Mouse (Mus musculus): ENCODE results near the gene Rpl13a. TPM values are rescaled to one million over a fixed set of nuclear protein-coding genes. Genes with fewer than 3 reads are reported as not detected.
A peak's percentile ranks its signal among the peaks of the same experiment; 100 is the strongest.
"Not testable (repeated sequence)": the region's sequence is repeated elsewhere in the genome, so short reads cannot be mapped to it uniquely, and the experiment has no call there.

Gene Rpl13a
- polyA plus RNA-seq, 1 experiment: 3,729 TPM

DNA sequence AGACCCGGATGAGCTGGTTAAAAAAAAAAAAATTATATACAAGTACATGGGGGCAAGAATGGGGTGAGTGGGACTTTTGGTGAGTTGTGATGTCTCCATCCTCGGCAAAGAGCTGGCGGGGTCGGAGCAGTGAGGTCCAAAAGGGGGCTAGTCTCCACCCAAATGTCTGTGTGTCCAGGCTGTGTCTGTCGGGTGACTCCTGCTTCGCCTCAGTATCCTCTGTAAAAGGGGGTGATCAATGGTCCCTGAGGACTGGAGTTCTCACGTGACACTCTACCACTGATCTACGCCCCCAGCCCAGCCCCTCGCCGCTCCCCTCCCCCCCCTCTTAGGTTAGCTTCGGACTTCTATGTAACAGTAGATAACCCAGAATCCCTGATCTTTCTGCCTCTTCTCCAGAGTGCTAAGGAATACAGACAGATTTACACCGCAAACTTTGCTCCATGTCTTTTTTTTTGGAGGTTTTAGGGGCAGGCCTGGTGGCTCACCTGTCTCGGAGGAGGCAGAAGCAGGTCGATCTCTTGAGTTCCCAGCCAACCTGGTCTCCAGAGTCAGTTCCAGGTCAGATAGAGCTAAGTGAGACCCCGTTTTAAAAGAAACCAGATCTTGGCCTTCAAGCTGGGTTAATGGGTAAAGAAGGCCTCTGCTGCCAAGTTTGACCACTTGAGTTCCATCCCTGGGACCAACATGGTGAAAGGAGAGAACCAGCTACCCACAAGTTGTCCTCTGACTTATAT is 1.4 kb upstream of the Rpl13a start:
- Histone ChIP-seq H3K9ac (ENCODE audit: low read depth, poor library complexity, severe bottlenecking) (peak overlapping the region; percentile 70), H3K4me1 (ENCODE audit: control insufficient read depth, insufficient read depth, low read length) (no peaks in the 10 kb centered on the region), H3K4me3 (ENCODE audit: low read depth, low read length) (peak overlapping the region; percentile 60), H3K27me3 (ENCODE audit: control insufficient read depth, insufficient read depth, low read length, poor library complexity, severe bottlenecking) (no peaks in the 10 kb centered on the region), H3K36me3 (ENCODE audit: control insufficient read depth, insufficient read depth, low read length, poor library complexity, severe bottlenecking) (peaks cover 32% of the 10 kb centered on the region), H3K27ac (ENCODE audit: insufficient read depth, low read length) (peak overlapping the region; percentile 48), H3K9me3 (replicated peaks; ENCODE audit: control insufficient read depth, insufficient read depth, low read length, poor library complexity, severe bottlenecking) (no peaks in the 10 kb centered on the region)
- no peak for TF ChIP-seq EP300 (IDR thresholded peaks at IDR 0.05; ENCODE audit: insufficient read depth, low read depth, low read length)
- TF ChIP-seq POLR2A (IDR thresholded peaks at IDR 0.05; ENCODE audit: insufficient read depth, low read length): peak; percentile 66
- TF ChIP-seq CTCF (IDR thresholded peaks at IDR 0.05; ENCODE audit: low read depth, low read length): no peak

GRCm38 (mm10) chr7:45129318-45129717 is 757 bp upstream of the Rpl13a start:
- Histone ChIP-seq H3K4me1 (ENCODE audit: control insufficient read depth, insufficient read depth, low read length) (no peaks in the 10 kb centered on the region), H3K27me3 (ENCODE audit: control insufficient read depth, insufficient read depth, low read length, poor library complexity, severe bottlenecking) (no peaks in the 10 kb centered on the region), H3K4me3 (ENCODE audit: low read depth, low read length) (peak overlapping the region; percentile 60), H3K9ac (ENCODE audit: low read depth, poor library complexity, severe bottlenecking) (peak overlapping the region; percentile 70), H3K27ac (ENCODE audit: insufficient read depth, low read length) (peak overlapping the region; percentile 48), H3K9me3 (replicated peaks; ENCODE audit: control insufficient read depth, insufficient read depth, low read length, poor library complexity, severe bottlenecking) (no peaks in the 10 kb centered on the region), H3K36me3 (ENCODE audit: control insufficient read depth, insufficient read depth, low read length, poor library complexity, severe bottlenecking) (peaks cover 32% of the 10 kb centered on the region)
- TF ChIP-seq EP300 (IDR thresholded peaks at IDR 0.05; ENCODE audit: insufficient read depth, low read depth, low read length) (no peak), POLR2A (IDR thresholded peaks at IDR 0.05; ENCODE audit: insufficient read depth, low read length) (no peak), CTCF (IDR thresholded peaks at IDR 0.05; ENCODE audit: low read depth, low read length) (no peak)

GRCm38 (mm10) chr7:45127700-45128224 is 799 bp downstream of the Rpl13a start:
- peak overlapping the region; percentile 96 for H3K4me3 ChIP-seq (ENCODE audit: low read depth, low read length)
- H3K9me3 ChIP-seq (replicated peaks; ENCODE audit: control insufficient read depth, insufficient read depth, low read length, poor library complexity, severe bottlenecking): no peaks in the 10 kb centered on the region
- no peaks in the 10 kb centered on the region for H3K4me1 ChIP-seq (ENCODE audit: control insufficient read depth, insufficient read depth, low read length)
- no peak for TF ChIP-seq CTCF (IDR thresholded peaks at IDR 0.05; ENCODE audit: low read depth, low read length)
- peak overlapping the region; percentile 99 for H3K9ac ChIP-seq (ENCODE audit: low read depth, poor library complexity, severe bottlenecking)
- H3K36me3 ChIP-seq (ENCODE audit: control insufficient read depth, insufficient read depth, low read length, poor library complexity, severe bottlenecking): peaks cover 40% of the 10 kb centered on the region
- peak overlapping the region; percentile 96 for H3K27ac ChIP-seq (ENCODE audit: insufficient read depth, low read length)
- no peaks in the 10 kb centered on the region for H3K27me3 ChIP-seq (ENCODE audit: control insufficient read depth, insufficient read depth, low read length, poor library complexity, severe bottlenecking)

DNA sequence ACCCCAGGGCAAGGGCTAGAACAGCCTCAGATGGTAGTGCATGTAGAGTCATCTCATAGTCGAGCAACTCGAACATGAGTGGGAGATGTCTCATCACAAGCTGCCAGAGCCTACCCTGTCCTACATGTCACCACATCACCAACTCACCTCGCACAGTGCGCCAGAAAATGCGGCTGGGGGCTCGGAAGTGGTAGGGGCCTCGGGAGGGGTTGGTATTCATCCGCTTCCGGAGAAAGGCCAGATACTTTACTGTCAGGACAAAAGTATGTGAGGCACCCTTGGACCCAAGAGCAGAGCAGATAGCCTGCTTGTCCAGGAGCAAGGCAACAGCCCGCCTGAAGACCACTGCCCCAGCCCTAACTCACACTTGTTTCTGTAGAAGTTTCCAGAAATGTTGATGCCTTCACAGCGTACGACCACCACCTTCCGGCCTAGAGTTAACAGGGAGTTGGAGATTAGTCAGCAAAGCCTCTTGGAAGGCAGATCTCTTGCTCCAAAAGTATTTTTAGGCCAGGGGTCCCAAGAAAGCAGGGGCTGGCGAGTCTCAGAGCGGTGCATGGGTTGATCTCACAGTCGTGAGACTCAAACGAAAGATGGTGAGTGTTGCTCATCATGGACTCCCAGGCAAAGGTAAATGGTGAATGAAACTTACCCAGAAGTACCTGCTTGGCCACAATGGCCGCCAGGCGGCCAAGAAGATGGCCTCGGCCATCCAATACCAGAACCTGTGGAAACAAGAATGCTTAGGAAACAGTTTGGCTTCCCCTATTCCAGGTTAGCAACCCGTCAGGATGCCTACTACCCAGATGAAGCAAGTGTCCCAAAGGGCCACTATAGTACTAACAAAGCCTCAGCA is 1.5 kb downstream of the Rpl13a start:
- Histone ChIP-seq H3K9me3 (replicated peaks; ENCODE audit: control insufficient read depth, insufficient read depth, low read length, poor library complexity, severe bottlenecking) (no peaks in the 10 kb centered on the region), H3K9ac (ENCODE audit: low read depth, poor library complexity, severe bottlenecking) (peak overlapping the region; percentile 99), H3K36me3 (ENCODE audit: control insufficient read depth, insufficient read depth, low read length, poor library complexity, severe bottlenecking) (peaks cover 47% of the 10 kb centered on the region), H3K4me3 (ENCODE audit: low read depth, low read length) (peak overlapping the region; percentile 96), H3K4me1 (ENCODE audit: control insufficient read depth, insufficient read depth, low read length) (no peaks in the 10 kb centered on the region), H3K27me3 (ENCODE audit: control insufficient read depth, insufficient read depth, low read length, poor library complexity, severe bottlenecking) (no peaks in the 10 kb centered on the region), H3K27ac (ENCODE audit: insufficient read depth, low read length) (peak overlapping the region; percentile 96)
- TF ChIP-seq CTCF (IDR thresholded peaks at IDR 0.05; ENCODE audit: low read depth, low read length) (no peak), POLR2A (IDR thresholded peaks at IDR 0.05; ENCODE audit: insufficient read depth, low read length) (no peak), EP300 (IDR thresholded peaks at IDR 0.05; ENCODE audit: insufficient read depth, low read depth, low read length) (no peak)

DNA sequence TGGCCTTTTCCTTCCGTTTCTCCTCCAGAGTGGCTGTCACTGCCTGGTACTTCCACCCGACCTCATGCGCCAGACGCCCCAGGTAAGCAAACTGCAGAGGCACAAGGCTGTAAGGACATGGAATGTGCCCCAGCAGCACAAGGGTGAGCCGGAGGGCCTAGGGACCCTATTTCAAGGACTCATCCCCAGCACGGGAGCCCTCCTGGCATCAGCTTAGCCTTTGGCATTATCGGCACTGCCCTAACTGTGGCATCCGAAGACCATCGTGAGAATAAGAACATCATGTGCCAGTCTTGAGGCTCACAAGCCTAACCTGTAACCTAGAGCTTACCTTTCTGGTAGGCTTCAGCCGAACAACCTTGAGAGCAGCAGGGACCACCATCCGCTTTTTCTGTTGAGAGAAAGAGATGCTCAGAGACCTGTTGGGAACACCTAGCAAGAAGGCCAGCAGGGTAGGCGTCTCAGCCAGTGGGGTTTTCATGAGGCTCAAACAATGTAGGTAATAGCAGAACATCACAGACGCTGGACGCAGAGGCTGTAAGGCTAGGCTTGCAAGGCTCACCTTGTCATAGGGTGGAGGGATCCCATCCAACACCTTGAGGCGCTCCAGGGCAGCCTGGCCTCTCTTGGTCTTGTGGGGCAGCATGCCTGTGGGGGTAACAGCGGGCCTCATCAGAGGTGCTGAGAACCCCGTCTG is 2.3 kb downstream of the Rpl13a start:
- H3K9ac ChIP-seq (ENCODE audit: low read depth, poor library complexity, severe bottlenecking): peak overlapping the region; percentile 99
- peak overlapping the region; percentile 96 for H3K4me3 ChIP-seq (ENCODE audit: low read depth, low read length)
- no peaks in the 10 kb centered on the region for H3K9me3 ChIP-seq (replicated peaks; ENCODE audit: control insufficient read depth, insufficient read depth, low read length, poor library complexity, severe bottlenecking)
- H3K27ac ChIP-seq (ENCODE audit: insufficient read depth, low read length): peak overlapping the region; percentile 96
- peaks cover 2% of the 10 kb centered on the region for H3K4me1 ChIP-seq (ENCODE audit: control insufficient read depth, insufficient read depth, low read length)
- TF ChIP-seq EP300 (IDR thresholded peaks at IDR 0.05; ENCODE audit: insufficient read depth, low read depth, low read length) (no peak), CTCF (IDR thresholded peaks at IDR 0.05; ENCODE audit: low read depth, low read length) (no peak), POLR2A (IDR thresholded peaks at IDR 0.05; ENCODE audit: insufficient read depth, low read length) (no peak)
- H3K36me3 ChIP-seq (ENCODE audit: control insufficient read depth, insufficient read depth, low read length, poor library complexity, severe bottlenecking): peaks cover 55% of the 10 kb centered on the region
- no peaks in the 10 kb centered on the region for H3K27me3 ChIP-seq (ENCODE audit: control insufficient read depth, insufficient read depth, low read length, poor library complexity, severe bottlenecking)

DNA sequence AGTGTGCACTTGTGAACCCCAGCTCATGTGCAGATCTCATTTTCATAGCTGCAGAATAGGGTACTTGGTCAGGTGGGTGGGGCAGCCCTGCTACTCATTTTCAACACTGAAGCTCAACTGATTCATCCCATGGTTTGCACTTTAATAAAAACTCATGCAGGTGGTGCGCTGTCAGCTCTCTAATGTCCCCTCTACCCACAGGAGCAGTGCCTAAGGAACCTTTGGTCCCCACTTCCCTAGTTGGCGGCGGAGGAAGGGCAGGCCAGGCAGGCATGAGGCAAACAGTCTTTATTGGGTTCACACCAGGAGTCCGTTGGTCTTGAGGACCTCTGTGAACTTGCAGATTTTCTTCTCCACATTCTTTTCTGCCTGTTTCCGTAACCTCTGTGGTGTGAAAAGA is 2.9 kb downstream of the Rpl13a start:
- not testable (repeated sequence) for H3K4me1 ChIP-seq (ENCODE audit: control insufficient read depth, insufficient read depth, low read length)
- Histone ChIP-seq H3K36me3 (ENCODE audit: control insufficient read depth, insufficient read depth, low read length, poor library complexity, severe bottlenecking) (peaks cover 61% of the 10 kb centered on the region), H3K4me3 (ENCODE audit: low read depth, low read length) (peak overlapping the region; percentile 96)

More for the DNA sequence above, 2.9 kb downstream of the Rpl13a start:
- H3K9me3 ChIP-seq (replicated peaks; ENCODE audit: control insufficient read depth, insufficient read depth, low read length, poor library complexity, severe bottlenecking); H3K27me3 ChIP-seq (ENCODE audit: control insufficient read depth, insufficient read depth, low read length, poor library complexity, severe bottlenecking): not testable (repeated sequence)
- Histone ChIP-seq H3K9ac (ENCODE audit: low read depth, poor library complexity, severe bottlenecking) (peak overlapping the region; percentile 99), H3K27ac (ENCODE audit: insufficient read depth, low read length) (peak overlapping the region; percentile 96)
